Mouse (Mus musculus): Measurements from ENCODE around the gene Ubtd1.

GRCm38 (mm10) chr19:42061443-42061842 is 79.9 kb downstream of the Ubtd1 start:
- no peak for TF ChIP-seq EP300 (IDR thresholded peaks at IDR 0.05; ENCODE audit: insufficient read depth, low read depth, low read length)
- no peak for TF ChIP-seq POLR2A (IDR thresholded peaks at IDR 0.05; ENCODE audit: insufficient read depth, low read depth, low read length)
- TF ChIP-seq CTCF (IDR thresholded peaks at IDR 0.05) = no peak

Measured in heart, adult 2 months (tissue).